Mouse (Mus musculus): ENCODE measurements around the gene Wwox. TPM values are rescaled to one million over a fixed set of nuclear protein-coding genes. Genes with fewer than 3 reads are reported as not detected.

Wwox gene
- polyA plus RNA-seq, 1 experiment from 2014 or later: 20.0 TPM

- Histone ChIP-seq H3K9ac (no peak overlapping the region), H3K27me3 (no peaks in the 10 kb centered on the region), H3K4me3 (no peak overlapping the region), H3K4me1 (no peaks in the 10 kb centered on the region), H3K27ac (no peak overlapping the region), H3K4me2 (no peak overlapping the region), H3K9me3 (no peaks in the 10 kb centered on the region), H3K36me3 (no peaks in the 10 kb centered on the region)
- ATAC-seq (ENCODE audit: borderline replicate concordance, extremely low read depth, low FRiP score, low TSS enrichment): no peak
- 74% methylated on average over 3 of the region's 3 CpGs for WGBS
Observed at GRCm38 (mm10) chr8:115333972-115334371, 894.5 kb downstream of the Wwox start.

DNA sequence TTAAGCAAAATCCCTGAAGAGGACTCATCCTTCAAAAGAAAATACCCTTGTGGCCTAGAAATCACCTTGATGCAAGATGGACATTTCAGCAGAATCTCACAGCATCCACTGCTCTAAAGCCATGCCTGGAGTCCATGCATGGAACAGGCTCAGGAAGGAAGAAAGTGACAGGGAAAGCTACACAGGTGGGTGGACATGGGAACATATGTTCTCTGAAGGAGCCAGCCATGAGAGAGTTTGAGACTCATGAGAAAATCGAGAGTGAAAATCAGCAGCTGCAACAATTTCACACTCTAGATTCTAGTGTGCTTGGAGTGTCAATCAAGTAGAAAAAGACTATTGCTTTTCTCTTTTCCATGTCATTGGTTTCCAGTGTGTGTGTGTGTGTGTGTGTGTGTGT is 896.9 kb downstream of the Wwox start:
- ATAC-seq (ENCODE audit: borderline replicate concordance, extremely low read depth, low FRiP score, low TSS enrichment): no peak
- Histone ChIP-seq H3K4me3 (no peak overlapping the region), H3K36me3 (no peaks in the 10 kb centered on the region), H3K27ac (no peak overlapping the region), H3K9me3 (no peaks in the 10 kb centered on the region), H3K9ac (no peak overlapping the region), H3K4me2 (no peak overlapping the region), H3K27me3 (no peaks in the 10 kb centered on the region), H3K4me1 (no peaks in the 10 kb centered on the region)
- WGBS: 82% methylated on average over 1 of the region's 1 CpGs

- H3K4me2 ChIP-seq: no peak overlapping the region
- H3K27ac ChIP-seq: no peak overlapping the region
- no peaks in the 10 kb centered on the region for H3K27me3 ChIP-seq
- H3K9ac ChIP-seq: no peak overlapping the region
- no peaks in the 10 kb centered on the region for H3K9me3 ChIP-seq
- no peak overlapping the region for H3K4me3 ChIP-seq
- no peaks in the 10 kb centered on the region for H3K36me3 ChIP-seq
- 78% methylated on average over 6 of the region's 6 CpGs for WGBS
- no peak for ATAC-seq (ENCODE audit: borderline replicate concordance, extremely low read depth, low FRiP score, low TSS enrichment)
- no peaks in the 10 kb centered on the region for H3K4me1 ChIP-seq
Observed at GRCm38 (mm10) chr8:115348704-115349103, 909.2 kb downstream of the Wwox start.

GRCm38 (mm10) chr8:115350707-115351106 is 911.3 kb downstream of the Wwox start:
- H3K9ac ChIP-seq: no peak overlapping the region
- no peak overlapping the region for H3K4me3 ChIP-seq
- no peaks in the 10 kb centered on the region for H3K36me3 ChIP-seq
- no peaks in the 10 kb centered on the region for H3K27me3 ChIP-seq
- WGBS: 82% methylated on average over 6 of the region's 6 CpGs
- ATAC-seq (ENCODE audit: borderline replicate concordance, extremely low read depth, low FRiP score, low TSS enrichment): no peak
- H3K4me1 ChIP-seq: no peaks in the 10 kb centered on the region
- H3K4me2 ChIP-seq: no peak overlapping the region
- H3K9me3 ChIP-seq: no peaks in the 10 kb centered on the region
- H3K27ac ChIP-seq: no peak overlapping the region

DNA sequence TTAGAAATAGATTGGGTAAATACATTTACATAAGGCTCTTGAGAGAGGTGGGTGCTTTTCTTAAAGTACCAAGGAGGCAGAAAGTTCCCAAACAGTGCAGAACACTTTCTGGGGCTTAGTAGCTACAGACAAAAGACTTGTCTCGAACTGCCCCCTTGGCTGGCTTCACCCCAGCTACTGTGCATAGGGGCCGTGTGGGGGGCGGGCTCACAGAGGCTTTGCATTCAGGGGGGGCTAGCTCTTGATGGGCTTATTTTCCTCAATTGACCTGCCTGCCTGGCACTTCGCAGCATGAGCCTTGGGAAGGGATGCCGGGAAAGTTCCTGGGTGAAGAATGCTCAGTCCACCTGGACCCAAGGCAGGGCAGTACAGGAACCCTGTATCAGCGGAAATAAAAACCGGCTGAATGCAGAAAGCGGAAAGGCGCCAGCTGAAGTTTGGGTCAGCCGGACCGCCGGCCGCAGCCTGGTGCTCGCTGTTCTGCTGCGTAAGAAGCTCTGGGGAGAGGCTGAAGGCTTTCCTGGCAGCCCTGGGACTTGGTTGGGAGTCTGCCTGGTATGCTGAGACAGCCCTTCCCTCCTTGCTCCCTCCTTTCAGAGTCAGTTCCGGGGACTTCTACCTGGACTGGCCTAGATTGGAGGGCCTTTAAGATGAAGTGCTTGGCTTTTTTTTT is 918.3 kb downstream of the Wwox start:
- Histone ChIP-seq H3K4me2 (no peak overlapping the region), H3K9ac (no peak overlapping the region), H3K27ac (no peak overlapping the region), H3K9me3 (no peaks in the 10 kb centered on the region), H3K4me3 (no peak overlapping the region), H3K36me3 (no peaks in the 10 kb centered on the region), H3K27me3 (no peaks in the 10 kb centered on the region), H3K4me1 (0 out of 2 replicates have a peak, but pooled peaks cover 3% of the 10 kb centered on the region)
- 51% methylated on average over 16 of the region's 16 CpGs for WGBS
- no peak for ATAC-seq (ENCODE audit: borderline replicate concordance, extremely low read depth, low FRiP score, low TSS enrichment)

- no peak overlapping the region for H3K27ac ChIP-seq
- no peak for ATAC-seq (ENCODE audit: borderline replicate concordance, extremely low read depth, low FRiP score, low TSS enrichment)
- 0 out of 2 replicates have a peak, but pooled peaks cover 3% of the 10 kb centered on the region for H3K4me1 ChIP-seq
- no peaks in the 10 kb centered on the region for H3K27me3 ChIP-seq
- no peaks in the 10 kb centered on the region for H3K9me3 ChIP-seq
- no peak overlapping the region for H3K4me3 ChIP-seq
- 88% methylated on average over 11 of the region's 11 CpGs for WGBS
- no peak overlapping the region for H3K9ac ChIP-seq
- no peak overlapping the region for H3K4me2 ChIP-seq
- H3K36me3 ChIP-seq: no peaks in the 10 kb centered on the region
Observed at GRCm38 (mm10) chr8:115358481-115358880, 919.0 kb downstream of the Wwox start.

- 0 out of 2 replicates have a peak, but pooled peaks cover 3% of the 10 kb centered on the region for H3K4me1 ChIP-seq
- H3K4me3 ChIP-seq: no peak overlapping the region
- no peaks in the 10 kb centered on the region for H3K9me3 ChIP-seq
- no peak overlapping the region for H3K4me2 ChIP-seq
- ATAC-seq (ENCODE audit: borderline replicate concordance, extremely low read depth, low FRiP score, low TSS enrichment): no peak
- H3K27ac ChIP-seq: no peak overlapping the region
- H3K36me3 ChIP-seq: no peaks in the 10 kb centered on the region
- WGBS: 31% methylated on average over 12 of the region's 12 CpGs
- no peak overlapping the region for H3K9ac ChIP-seq
- no peaks in the 10 kb centered on the region for H3K27me3 ChIP-seq
Observed at GRCm38 (mm10) chr8:115359701-115360100, 920.2 kb downstream of the Wwox start.

- Histone ChIP-seq H3K9ac (no peak overlapping the region), H3K27me3 (no peaks in the 10 kb centered on the region), H3K27ac (no peak overlapping the region), H3K36me3 (no peaks in the 10 kb centered on the region), H3K4me1 (0 out of 2 replicates have a peak, but pooled peaks cover 3% of the 10 kb centered on the region), H3K9me3 (no peaks in the 10 kb centered on the region), H3K4me2 (no peak overlapping the region), H3K4me3 (no peak overlapping the region)
- no peak for ATAC-seq (ENCODE audit: borderline replicate concordance, extremely low read depth, low FRiP score, low TSS enrichment)
- 40% methylated on average over 7 of the region's 7 CpGs for WGBS
Observed at GRCm38 (mm10) chr8:115362518-115362917, 923.1 kb downstream of the Wwox start.

- Histone ChIP-seq H3K27ac (peak overlapping the region; percentile 46), H3K9ac (no peak overlapping the region), H3K9me3 (no peaks in the 10 kb centered on the region), H3K27me3 (no peaks in the 10 kb centered on the region), H3K4me1 (peaks cover 24% of the 10 kb centered on the region; the same call in 1 of the 2 replicates), H3K4me3 (no peak overlapping the region), H3K4me2 (no peak overlapping the region), H3K36me3 (no peaks in the 10 kb centered on the region)
- WGBS: 18% methylated on average over 4 of the region's 4 CpGs
- no peak; the same call in 1 of the 2 replicates for ATAC-seq (ENCODE audit: borderline replicate concordance, extremely low read depth, low FRiP score, low TSS enrichment)
Observed at GRCm38 (mm10) chr8:115374957-115375356, 935.5 kb downstream of the Wwox start.

- H3K27ac ChIP-seq: peak overlapping the region; percentile 46; the same call in 1 of the 2 replicates
- H3K9me3 ChIP-seq: no peaks in the 10 kb centered on the region
- 34% methylated on average over 8 of the region's 8 CpGs for WGBS
- peak; percentile 80; the same call in 1 of the 2 replicates for ATAC-seq (ENCODE audit: borderline replicate concordance, extremely low read depth, low FRiP score, low TSS enrichment)
- H3K9ac ChIP-seq: no peak overlapping the region
- H3K4me3 ChIP-seq: no peak overlapping the region
- H3K36me3 ChIP-seq: no peaks in the 10 kb centered on the region
- H3K4me1 ChIP-seq: peaks cover 24% of the 10 kb centered on the region; the same call in 1 of the 2 replicates
- H3K27me3 ChIP-seq: no peaks in the 10 kb centered on the region
- peak overlapping the region; percentile 10; the same call in 1 of the 2 replicates for H3K4me2 ChIP-seq
Observed at GRCm38 (mm10) chr8:115375361-115376047, 936.0 kb downstream of the Wwox start.

GRCm38 (mm10) chr8:115377321-115377720 is 937.9 kb downstream of the Wwox start:
- Histone ChIP-seq H3K36me3 (no peaks in the 10 kb centered on the region), H3K9me3 (no peaks in the 10 kb centered on the region), H3K4me1 (peaks cover 24% of the 10 kb centered on the region; the same call in 1 of the 2 replicates), H3K27me3 (no peaks in the 10 kb centered on the region), H3K27ac (no peak overlapping the region), H3K4me2 (no peak overlapping the region), H3K9ac (no peak overlapping the region), H3K4me3 (no peak overlapping the region)
- 24% methylated on average over 4 of the region's 4 CpGs for WGBS
- ATAC-seq (ENCODE audit: borderline replicate concordance, extremely low read depth, low FRiP score, low TSS enrichment): no peak

DNA sequence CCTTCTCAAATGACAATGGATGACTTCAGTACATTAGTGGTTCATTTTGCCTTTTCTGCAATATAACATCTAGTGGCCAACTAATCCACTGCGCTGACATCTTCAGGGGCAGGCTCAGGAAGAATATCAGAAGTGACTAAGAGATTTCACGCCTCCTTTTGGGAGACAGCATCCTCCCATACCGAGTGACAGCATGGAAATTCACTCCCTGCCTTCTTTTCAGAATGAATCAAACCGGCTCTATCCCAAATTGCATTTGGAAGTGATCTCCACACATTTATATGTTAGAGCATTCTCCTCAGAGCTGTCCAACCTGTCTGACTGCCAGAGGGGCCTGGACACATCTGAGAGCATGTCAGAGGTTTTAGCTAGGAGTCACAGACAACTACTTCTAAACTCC is 940.6 kb downstream of the Wwox start:
- no peak overlapping the region for H3K4me2 ChIP-seq
- no peak overlapping the region for H3K4me3 ChIP-seq
- no peak for ATAC-seq (ENCODE audit: borderline replicate concordance, extremely low read depth, low FRiP score, low TSS enrichment)
- no peaks in the 10 kb centered on the region for H3K27me3 ChIP-seq
- 60% methylated on average over 4 of the region's 4 CpGs for WGBS
- H3K4me1 ChIP-seq: peaks cover 16% of the 10 kb centered on the region; the same call in 1 of the 2 replicates
- no peaks in the 10 kb centered on the region for H3K36me3 ChIP-seq
- no peak overlapping the region for H3K27ac ChIP-seq
- no peak overlapping the region for H3K9ac ChIP-seq
- H3K9me3 ChIP-seq: no peaks in the 10 kb centered on the region
